Mouse (Mus musculus): Measurements from ENCODE around the gene Sccpdh.

DNA sequence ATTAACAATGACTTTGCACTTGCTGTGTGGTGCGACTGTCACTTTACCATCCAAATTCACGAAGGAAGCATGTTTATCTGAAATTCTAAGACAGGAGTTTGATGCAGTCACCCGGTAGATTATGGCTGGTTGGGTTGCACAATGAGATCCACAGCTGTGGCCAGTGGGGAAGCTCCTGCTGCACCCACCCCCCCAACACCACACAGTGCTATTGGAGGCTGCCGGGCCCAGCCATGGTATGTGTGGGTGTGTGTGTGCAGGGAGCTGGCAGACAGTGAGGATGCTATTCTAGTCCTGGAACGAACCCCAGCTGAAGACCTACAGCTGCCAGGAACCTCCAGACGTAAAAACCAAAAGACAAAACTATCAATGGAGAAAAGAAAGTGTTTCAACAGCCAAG is 41.4 kb downstream of the Sccpdh start:
- TF ChIP-seq CTCF (conservative IDR thresholded peaks at IDR 0.05; ENCODE audit: low read length) (no peak), NANOG (IDR thresholded peaks at IDR 0.05; ENCODE audit: borderline replicate concordance, low read length) (no peak), POU5F1 (IDR thresholded peaks at IDR 0.05; ENCODE audit: borderline replicate concordance, low read length) (no peak)
